Mouse (Mus musculus): ENCODE results near the gene Ropn1.
"Not testable (repeated sequence)": the region's sequence is repeated elsewhere in the genome, so short reads cannot be mapped to it uniquely, and the experiment has no call there.

The Ropn1 gene

DNA sequence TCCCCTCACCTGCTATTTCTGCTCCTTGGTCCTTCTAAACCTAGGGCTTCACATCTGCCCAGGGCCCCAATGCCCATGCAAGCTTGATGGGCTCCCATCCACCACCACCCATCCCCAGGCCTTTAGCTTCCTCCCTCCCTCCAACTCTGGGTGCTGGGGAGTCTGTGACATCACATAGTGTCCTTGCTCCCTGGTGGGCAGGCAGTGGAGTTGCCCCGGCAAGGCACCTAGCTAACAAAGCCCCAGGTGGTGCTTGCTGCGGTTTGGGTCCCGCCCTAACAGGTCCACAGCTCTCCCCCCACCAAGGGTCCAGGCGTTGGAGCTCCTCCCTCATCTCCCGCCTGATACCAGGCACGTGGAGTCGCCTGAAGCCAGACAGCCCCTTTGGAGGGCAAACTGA is at the start of gene Ropn1:
Gene Ropn1 (plus strand): TSS at position 301 of the 400 bp plus-strand sequence.
- no peak for DNase-seq (ENCODE audit: low read depth, low spot score)

DNA sequence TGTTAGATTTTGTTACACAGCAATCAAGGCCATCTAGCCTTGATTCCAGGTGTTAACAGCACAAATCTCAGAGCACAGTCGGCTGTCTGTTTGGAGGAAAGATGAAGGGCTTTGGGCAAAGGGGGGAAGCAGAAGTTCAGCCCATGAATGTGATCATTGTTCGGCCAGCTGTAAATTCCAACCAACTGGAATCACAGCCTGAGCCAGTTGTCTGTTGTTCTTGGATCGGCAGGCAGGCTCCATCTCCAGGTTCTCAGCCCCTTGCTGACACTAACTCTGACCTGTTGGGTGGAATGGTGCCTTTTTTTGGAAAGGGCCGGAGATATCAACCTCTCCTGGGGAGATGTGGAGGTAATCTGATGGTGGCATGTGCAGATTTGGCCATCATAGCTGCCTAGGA is 47.8 kb upstream of the Ropn1 start:
- peak; percentile 27 for DNase-seq (ENCODE audit: low read depth, low spot score)

DNA sequence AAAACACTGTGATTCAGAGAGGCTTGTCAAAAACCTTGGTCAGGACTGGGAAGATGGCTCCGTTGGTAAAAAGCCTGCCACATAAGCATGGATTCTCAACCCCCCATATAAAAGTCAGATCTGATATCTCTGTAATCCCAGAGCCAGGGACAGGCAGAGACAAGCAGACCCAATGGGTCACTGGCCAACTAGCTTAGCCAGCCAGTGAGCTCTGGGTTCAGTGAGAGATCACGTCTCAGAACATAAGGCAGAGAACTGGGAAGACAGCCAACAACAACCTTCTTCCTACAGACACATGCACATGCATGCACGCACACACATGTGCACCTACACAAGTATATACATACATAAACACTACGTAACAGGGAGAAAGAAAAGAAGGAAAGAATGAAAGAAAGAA is 46.6 kb upstream of the Ropn1 start:
- peak; percentile 73 for DNase-seq (ENCODE audit: low read depth, low spot score)

DNA sequence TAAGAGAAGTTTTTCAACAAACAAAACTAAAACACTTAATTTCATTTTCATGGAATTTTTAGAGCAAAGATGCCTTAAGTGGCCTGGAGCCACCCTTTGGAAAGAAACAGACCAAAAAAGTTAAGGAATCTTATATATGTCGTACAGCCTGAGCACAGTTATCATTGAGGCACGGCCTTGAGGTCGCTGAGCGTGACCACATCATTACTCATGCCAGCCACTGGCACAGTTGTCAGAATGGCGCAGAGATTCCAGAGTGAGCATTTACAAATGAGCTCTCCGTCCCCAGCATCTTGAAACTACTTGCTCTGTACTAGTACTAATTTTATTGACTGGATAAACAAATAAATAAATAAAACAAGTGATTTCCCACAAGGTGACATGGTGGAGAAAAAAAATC is 45.9 kb upstream of the Ropn1 start:
- DNase-seq (ENCODE audit: low read depth, low spot score), result peak; percentile 84

DNA sequence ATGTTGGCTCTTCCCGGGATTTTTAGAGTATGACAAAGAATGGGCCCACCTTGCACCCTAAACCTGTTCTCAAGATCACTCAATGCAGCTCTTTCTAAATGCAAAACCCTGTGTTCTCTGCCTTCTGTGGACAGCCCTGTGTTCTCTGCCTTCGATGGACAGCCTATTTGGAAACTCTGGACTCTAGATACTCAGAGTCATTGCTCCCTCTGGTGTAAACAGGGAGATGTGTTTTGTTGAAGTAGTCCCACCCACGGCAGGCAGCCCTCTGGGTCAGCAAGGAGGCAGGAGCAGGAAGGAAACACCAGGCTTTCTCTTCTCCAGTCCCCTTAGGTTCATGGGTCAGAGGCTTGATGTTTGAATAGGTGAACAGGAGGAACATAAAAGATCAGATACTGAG is 44.0 kb upstream of the Ropn1 start:
- peak; percentile 76 for DNase-seq (ENCODE audit: low read depth, low spot score)

DNA sequence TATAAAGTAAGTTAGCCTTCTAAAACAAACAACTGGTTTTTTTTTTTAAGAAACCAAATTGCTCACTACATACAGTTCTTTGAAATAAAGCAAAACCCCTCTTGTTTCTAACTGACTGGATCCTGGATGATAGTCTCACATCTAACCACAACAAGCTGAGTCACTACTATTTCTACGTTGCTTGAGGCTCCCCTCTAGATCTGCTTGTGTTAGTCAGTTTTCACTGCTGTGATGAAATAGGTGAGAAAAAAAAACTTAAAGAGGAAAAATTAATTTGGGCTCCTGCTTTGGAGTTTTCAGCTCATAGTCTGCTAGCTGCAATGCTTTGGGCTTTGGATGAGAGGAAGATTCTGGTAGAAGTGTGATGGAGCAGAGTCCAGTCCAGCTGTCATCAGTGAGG is 39.6 kb upstream of the Ropn1 start:
- peak; percentile 91 for DNase-seq (ENCODE audit: low read depth, low spot score)

DNA sequence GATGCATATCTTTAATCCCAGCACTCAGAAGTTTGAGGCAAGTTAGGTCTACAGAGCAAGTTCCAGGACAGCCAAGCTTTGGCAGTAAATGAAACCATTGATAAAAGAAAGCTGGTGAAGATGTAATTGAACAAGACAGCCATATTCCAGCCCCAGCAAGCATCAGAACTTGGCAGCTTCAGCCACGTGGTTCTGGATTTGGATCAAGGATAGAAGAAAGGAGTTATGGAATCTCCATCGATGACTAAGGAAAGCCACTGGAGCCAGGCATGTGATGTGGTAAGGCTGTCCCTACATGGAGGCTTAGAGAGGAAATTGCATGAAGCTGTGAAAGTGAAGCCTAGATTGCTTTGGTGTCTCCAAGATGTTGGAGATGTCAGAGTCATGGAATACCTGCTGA is 35.7 kb upstream of the Ropn1 start:
- peak; percentile 55 for DNase-seq (ENCODE audit: low read depth, low spot score)

DNA sequence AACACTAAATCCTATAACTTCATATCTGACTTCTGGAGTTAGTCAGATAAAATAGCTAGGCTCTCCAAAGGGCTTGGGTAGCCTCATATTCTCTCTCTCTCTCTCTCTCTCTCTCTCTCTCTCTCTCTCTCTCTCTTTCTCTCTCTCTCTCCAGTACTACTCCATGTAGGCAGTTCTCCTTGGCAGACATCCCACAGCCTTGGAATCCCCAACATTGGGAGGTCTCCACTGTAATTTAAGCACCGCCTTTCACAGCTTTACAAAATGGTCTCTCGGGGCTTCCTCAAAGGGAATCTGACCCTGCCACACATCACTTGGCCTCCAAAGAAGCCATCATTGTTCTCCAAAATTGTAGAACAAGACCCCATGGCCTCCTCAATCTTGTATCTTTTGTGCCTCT is 22.1 kb upstream of the Ropn1 start:
- DNase-seq (ENCODE audit: low read depth, low spot score), result no peak

DNA sequence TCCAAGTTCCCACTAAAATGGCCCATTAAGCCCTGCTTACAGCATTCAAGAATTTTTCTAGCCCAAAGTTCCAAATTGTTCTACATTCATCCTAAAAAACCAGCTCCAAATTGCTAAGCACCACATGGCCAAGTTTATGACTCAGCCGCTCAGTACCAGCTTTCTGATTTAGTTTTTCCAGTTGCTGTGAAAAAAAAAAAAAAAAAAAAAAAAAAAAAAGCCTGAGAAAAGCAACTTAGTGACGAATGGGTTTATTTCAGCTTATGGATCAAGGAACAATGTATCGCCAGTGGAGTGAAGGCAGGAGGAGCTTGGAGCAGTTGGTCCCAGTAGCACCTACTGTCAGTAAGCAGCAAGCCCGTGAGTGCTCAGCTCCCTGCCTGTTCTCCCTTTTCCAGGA is 21.3 kb upstream of the Ropn1 start:
- DNase-seq (ENCODE audit: low read depth, low spot score), result peak; percentile 63

DNA sequence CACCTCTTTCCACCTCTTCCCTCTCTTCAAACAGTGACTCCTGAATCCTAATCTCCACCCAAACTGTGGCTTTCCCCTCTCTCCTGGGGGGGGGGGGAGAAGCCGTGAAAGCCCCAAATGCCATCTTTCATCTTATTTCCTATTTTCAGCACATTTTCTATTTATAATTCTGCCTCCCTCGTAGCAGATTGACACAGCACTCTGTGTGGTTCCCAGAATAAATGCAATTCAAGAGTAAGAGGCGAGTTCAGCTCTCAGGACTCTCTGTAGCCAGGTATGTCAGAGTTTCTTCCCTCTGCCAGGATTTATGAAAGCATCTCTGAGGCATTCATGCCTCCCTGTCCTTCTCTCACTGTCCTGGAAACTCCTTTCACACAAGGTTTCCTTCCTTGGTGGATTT is 14.2 kb upstream of the Ropn1 start:
- DNase-seq (ENCODE audit: low read depth, low spot score), result no peak

DNA sequence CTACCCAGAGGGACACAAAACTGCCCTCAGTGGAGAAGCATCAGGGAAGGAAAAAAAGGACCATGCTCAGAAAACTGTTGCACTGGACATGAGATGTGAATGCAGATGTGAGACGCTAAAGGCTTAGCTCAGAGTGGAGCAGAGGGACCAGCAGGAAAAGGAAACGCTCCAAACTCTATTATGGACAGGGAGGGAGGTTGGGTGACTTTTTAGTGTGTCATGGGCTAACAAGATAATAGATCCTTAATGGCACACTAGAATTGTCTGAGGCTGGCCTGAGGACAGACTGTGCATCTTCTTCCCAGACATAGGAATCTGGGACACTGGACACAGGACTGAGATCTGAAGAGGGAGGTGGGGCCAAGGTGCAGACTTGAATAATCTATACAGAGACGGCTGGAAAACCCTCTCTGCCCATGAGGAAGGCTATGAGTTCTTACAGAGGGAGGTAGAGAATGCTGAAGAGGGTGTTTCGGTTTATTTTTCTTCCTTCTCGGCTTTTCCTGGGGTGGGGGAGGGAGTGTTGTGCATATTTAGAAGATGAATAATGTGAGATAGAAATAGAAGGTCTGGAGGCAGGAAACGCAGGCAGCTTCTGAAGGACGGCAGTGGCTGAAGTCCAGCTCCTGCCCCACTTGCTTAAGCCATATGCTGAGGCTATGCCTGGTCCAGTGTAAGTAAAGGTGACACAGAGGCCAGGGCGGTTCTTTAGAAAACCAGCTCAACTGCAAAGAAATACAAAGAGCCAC is 6.0 kb upstream of the Ropn1 start:
- DNase-seq (ENCODE audit: low read depth, low spot score), result peak; percentile 75

DNA sequence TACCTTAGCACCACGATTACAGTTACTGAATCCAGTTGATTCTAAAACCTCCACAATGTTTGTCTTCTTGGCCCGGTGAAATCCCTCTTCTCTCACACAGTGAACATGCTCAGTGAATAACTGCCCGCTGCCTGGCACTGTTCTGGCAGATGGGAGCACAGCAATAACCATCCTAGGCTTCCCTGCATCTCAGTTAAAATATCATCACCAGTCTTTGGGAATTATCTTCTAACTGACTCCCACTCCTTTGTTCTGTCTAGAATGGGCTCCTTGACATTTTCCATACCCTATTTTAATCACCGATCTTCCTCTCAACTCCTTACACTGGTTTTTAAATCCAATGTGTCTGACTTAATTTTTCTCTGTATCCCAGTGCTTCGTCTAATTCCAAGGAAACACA is 3.3 kb downstream of the Ropn1 start:
- no peak for DNase-seq (ENCODE audit: low read depth, low spot score)

DNA sequence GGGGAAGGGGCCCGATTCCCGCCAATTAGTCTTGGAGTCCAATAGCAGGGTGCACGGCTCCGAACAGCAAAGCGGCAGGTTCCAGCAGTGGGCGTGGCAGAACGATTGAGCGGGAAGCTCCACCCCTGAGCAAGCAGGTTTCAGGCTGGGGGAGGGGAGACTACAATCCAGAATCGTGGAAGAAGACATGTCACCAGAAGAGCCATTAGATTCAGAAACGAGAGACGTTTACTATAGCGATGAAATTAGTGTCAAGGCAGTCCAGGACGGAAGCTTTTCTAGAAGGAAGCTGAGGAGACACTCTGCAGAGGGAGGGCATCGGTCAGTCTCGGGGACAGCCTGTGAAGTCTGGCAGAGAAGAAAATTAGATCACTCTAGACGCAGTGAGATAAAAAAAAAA is 7.8 kb downstream of the Ropn1 start:
- not testable (repeated sequence) for DNase-seq (ENCODE audit: low read depth, low spot score)

DNA sequence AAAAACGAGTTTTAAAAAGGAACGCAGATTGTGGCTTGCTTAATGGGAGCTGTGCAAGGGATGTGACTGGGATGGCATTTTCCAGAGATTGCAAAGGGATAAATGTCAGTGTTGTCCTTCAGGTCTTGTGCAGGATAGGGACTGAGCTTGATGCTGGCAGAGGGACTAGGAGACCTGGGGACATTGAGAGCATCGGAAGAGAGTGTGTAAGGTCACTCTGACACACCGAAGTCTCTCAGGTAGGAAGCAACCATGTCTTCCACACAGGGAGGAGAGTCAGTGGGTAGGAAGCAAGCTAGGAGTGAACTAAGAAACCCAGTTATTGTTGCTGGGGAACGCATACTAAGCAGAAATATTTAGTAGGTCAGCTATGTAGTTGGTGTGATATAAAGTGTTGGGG is 8.3 kb downstream of the Ropn1 start:
- no peak for DNase-seq (ENCODE audit: low read depth, low spot score)

DNA sequence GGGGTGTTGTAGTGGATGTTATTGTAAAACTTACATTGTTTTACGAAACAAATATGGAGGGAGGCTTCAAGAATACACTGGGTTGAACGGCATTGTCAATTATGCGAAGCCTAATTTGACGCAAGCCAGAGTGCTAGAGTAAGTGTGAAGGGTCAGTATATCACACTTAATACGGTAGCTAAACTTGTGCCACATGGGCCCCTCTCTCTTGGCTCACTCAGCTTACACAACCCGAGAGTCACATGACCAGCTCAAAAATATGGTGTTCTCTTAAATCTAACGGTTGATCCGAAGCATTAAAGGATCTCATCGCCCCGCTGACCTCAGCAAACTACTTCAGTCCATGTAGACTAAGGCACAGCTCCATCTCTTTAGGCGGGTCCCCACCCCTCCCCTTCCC is 8.7 kb downstream of the Ropn1 start:
- no peak for DNase-seq (ENCODE audit: low read depth, low spot score)

DNA sequence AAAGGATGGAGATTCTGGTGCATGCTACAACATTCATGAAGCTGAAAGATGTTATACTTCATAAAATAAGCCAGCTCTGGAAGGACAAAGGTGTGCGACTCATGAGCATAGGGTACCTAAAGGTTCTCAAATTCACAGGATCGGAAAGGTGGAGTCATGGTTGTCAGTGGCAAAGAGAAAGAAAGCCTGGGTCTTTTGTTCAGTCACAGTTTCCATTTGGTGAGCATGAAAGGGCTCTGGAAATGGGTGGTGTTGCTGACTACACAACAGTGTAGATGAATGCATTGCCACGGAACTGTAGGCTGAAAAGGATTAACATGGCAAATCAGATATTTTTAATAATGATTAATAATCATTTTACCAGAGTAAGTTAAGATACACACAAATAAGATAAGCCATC is 14.8 kb downstream of the Ropn1 start:
- no peak for DNase-seq (ENCODE audit: low read depth, low spot score)

DNA sequence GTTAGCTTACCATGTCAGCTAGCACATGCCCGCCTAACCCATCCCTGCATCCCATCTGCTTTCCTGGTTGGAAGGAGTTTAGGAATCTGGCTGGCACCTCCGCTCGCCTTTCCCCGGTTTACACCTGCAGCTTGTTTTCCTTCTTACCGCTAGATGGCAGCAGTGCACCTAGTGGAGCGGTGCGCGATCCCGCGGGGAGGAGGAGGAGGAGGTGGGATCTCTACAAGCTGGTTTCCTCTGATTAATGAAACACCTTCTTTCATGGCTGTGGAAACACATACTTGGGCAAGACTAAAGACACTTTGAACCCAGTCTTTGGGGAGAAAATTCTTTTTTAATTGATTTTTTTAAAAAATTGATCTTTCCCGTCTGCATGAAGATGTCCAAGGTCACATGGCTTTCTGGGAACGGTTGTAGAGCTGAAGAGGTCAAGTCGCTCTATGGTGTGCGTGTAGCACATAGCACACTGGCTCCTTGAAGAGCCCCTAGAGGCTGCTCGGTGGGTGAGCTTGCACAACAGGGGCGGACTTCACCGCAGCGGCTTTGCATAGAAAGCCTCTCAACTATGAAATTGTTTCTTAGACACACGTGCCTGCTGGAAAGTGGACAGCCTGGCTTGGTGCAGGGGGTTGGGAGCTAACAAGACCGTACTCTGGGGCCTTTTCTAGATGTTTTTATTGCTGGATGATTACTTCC is 17.5 kb downstream of the Ropn1 start:
- DNase-seq (ENCODE audit: low read depth, low spot score), result peak; percentile 60

DNA sequence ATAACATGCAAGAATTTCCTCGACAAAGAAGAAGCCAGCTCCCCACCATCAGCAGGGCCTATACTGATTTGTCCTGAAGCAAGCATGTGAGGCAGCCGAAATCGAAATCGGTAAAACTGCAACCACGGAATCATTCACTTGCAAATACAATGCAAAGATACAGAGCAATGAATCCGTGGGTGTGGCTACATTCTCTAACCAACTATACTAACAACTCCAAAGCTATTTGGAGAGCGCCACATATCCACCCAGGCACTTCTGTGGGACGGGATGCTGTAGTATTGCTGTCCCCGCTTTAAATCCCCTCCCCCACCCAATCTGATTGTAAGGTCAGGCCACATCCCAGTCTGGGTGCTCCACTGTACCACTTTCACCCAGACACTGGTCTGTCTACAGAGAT is 18.6 kb downstream of the Ropn1 start:
- DNase-seq (ENCODE audit: low read depth, low spot score), result no peak

DNA sequence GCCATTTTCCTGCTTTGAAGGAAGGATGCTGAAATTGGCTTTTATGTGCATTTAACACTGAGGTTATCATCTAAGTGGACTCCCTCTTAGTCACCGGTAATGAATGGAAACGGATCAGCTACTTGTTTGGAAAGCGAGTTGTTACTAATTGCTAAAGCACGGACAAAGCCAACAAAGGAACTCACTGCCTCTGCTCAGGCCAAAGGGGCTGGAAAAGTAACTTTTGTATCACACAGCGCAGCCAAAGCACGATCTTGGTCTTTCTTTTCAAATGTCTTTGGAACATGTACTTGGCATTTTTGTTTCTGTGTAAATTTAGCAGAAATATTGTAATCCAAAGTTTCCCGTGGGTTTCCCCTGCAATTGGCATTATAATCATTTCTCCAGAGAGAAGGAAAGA is 22.2 kb downstream of the Ropn1 start:
- DNase-seq (ENCODE audit: low read depth, low spot score), result no peak

DNA sequence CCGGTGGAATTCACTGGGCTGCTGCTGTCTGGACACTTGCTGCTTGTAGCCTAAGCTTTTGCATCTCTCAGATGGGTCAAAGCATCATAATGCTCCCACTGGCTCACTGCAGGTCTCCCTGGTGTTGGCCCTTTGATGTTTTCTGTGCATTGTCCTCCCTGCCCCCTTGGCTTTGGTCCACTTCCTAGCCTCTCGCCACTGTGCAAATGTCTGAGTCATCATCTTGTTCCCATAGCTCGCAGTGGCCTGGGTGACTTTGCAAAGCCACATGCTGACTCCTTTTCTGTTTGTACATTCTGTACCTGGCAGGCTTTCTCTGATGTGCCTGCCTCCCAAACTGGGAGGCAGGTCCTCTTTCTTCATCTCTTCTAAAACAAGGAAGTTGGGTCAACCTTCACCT is 23.1 kb downstream of the Ropn1 start:
- peak; percentile 50 for DNase-seq (ENCODE audit: low read depth, low spot score)

DNA sequence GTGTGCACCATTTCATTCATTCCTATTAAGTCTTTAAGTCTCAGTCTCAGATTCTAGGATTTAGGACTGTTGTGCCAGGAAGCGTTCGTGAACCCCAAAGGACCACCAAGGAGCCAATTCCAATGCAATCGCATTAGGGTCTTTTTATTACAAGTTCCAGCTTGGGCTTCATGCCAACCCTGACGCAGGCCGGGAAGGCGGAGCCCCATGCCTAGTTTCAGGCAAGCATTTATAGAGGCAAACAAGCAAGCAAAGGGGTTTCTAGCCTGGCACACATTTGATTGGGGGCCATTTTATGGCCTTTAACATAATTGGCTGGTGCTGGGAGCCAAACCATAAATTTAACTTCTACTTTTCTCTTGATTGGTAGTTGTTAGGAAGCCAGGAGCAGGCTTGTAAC is 24.6 kb downstream of the Ropn1 start:
- DNase-seq (ENCODE audit: low read depth, low spot score), result no peak

DNA sequence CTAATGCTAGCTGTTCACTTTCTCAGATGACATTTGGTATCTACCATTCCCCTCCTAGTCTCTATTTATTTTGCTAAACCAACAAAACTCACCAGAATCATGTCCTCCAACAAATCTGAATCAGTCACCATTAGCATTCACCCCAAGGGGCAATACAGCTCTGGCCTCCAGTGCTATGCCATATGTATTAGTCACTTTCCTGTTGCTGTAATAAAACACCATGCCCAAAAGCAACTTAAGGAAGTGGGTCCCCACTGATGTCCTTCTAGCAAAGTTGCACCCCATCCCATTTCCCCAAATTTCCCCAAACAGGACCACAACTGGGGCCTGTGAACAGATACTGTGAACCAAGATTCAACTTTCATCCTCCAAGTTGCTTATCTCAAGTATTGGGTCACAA is 32.1 kb downstream of the Ropn1 start:
- no peak for DNase-seq (ENCODE audit: low read depth, low spot score)

DNA sequence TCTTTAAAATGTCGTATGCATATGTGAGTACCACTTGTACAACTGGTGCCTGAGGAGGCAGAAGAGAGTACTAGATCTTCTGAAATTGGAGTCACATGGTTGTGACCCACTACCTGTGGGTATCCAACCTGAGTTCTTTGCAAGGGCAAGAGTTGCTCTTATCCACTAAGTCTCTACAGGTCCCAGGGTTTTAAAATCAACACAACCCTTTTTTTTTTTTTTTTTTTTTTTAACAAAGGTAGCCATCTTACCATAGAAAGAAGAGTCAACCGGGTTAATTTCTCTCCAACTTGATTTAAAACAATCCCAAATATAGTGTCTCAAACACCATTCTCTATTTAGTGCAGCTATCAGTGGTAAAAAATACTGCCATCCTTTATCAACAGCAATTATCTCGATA is 40.2 kb downstream of the Ropn1 start:
- DNase-seq (ENCODE audit: low read depth, low spot score), result no peak
